Mouse (Mus musculus): ENCODE data around the gene Robo4.
A peak's percentile ranks its signal among the peaks of the same experiment; 100 is the strongest.

Robo4 gene

GRCm38 (mm10) chr9:37402501-37402900, 804 bp downstream of the Robo4 start:
- DNase-seq (ENCODE audit: low spot score) = no peak

- DNase-seq (ENCODE audit: low spot score) = no peak
Observed at GRCm38 (mm10) chr9:37403011-37403410, 1.3 kb downstream of the Robo4 start.

GRCm38 (mm10) chr9:37406372-37406771, 4.7 kb downstream of the Robo4 start:
- no peak for DNase-seq (ENCODE audit: low spot score)

GRCm38 (mm10) chr9:37407850-37408502, 6.3 kb downstream of the Robo4 start:
- DNase-seq (ENCODE audit: low spot score) = no peak

GRCm38 (mm10) chr9:37409698-37410445, 8.2 kb downstream of the Robo4 start:
- no peak for DNase-seq (ENCODE audit: low spot score)

GRCm38 (mm10) chr9:37412989-37413388, 11.3 kb downstream of the Robo4 start:
- no peak for DNase-seq (ENCODE audit: low spot score)

- no peak for DNase-seq (ENCODE audit: low spot score)
Observed at GRCm38 (mm10) chr9:37414666-37415065, 13.0 kb downstream of the Robo4 start.

GRCm38 (mm10) chr9:37418791-37419190, 17.1 kb downstream of the Robo4 start:
- no peak for DNase-seq (ENCODE audit: low spot score)

- peak; percentile 55 for DNase-seq (ENCODE audit: low spot score)
Observed at GRCm38 (mm10) chr9:37420676-37421075, 19.0 kb downstream of the Robo4 start.

GRCm38 (mm10) chr9:37421239-37421638, 19.5 kb downstream of the Robo4 start:
- DNase-seq (ENCODE audit: low spot score) = no peak

- DNase-seq (ENCODE audit: low spot score) = no peak
Observed at GRCm38 (mm10) chr9:37429326-37429725, 27.6 kb downstream of the Robo4 start.

- peak; percentile 43 for DNase-seq (ENCODE audit: low spot score)
Observed at GRCm38 (mm10) chr9:37430582-37430981, 28.9 kb downstream of the Robo4 start.

- DNase-seq (ENCODE audit: low spot score) = no peak
Observed at GRCm38 (mm10) chr9:37432026-37432666, 30.4 kb downstream of the Robo4 start.

- DNase-seq (ENCODE audit: low spot score) = no peak
Observed at GRCm38 (mm10) chr9:37432720-37433421, 31.2 kb downstream of the Robo4 start, which contains the start of gene Robo3. Gene Robo3, minus strand, starts transcription at chr9:37433246.

- DNase-seq (ENCODE audit: low spot score) = no peak
Observed at GRCm38 (mm10) chr9:37433823-37434560, 32.3 kb downstream of the Robo4 start.

GRCm38 (mm10) chr9:37434932-37435331, 33.2 kb downstream of the Robo4 start:
- DNase-seq (ENCODE audit: low spot score) = no peak

GRCm38 (mm10) chr9:37435616-37436015, 33.9 kb downstream of the Robo4 start:
- DNase-seq (ENCODE audit: low spot score) = no peak

- DNase-seq (ENCODE audit: low spot score) = no peak
Observed at GRCm38 (mm10) chr9:37437772-37438735, 36.4 kb downstream of the Robo4 start.

GRCm38 (mm10) chr9:37452401-37452800, 50.7 kb downstream of the Robo4 start:
- DNase-seq (ENCODE audit: low spot score) = no peak

GRCm38 (mm10) chr9:37453328-37453727, 51.6 kb downstream of the Robo4 start:
- no peak for DNase-seq (ENCODE audit: low spot score)

All from spleen, adult 12 weeks (tissue).